Mouse (Mus musculus) hindbrain, embryonic 12.5 days (tissue): ENCODE data around the gene Apbb1. TPM values are rescaled to one million over a fixed set of nuclear protein-coding genes. Genes with fewer than 3 reads are reported as not detected.

Experiments used
- ATAC-seq: fragments of 200-750 bp; cut with Nextera tagmentation; 2 replicates; pipeline ENCODE4 v1.8.0; 2017; ENCODE audit warnings: moderate TSS enrichment; ENCODE audit not compliant: low FRiP score
- H3K27ac ChIP-seq: fragments of 300-500 bp; sonication (generic); 2 replicates; pipeline ENCODE4 v1.5.1; 2016; ENCODE audit warnings: mild to moderate bottlenecking
- H3K27me3 ChIP-seq: fragments of 300-500 bp; sonication (generic); 2 replicates; pipeline ENCODE4 v1.6.1; 2016; ENCODE audit warnings: mild to moderate bottlenecking
- H3K36me3 ChIP-seq: fragments of 300-500 bp; sonication (generic); 2 replicates; pipeline ENCODE4 v1.6.1; 2016; ENCODE audit warnings: mild to moderate bottlenecking
- H3K4me1 ChIP-seq: fragments of 300-500 bp; sonication (generic); 2 replicates; pipeline ENCODE4 v1.6.1; 2016
- H3K4me2 ChIP-seq: fragments of 300-500 bp; sonication (generic); replicated peaks from 2 replicates; pipeline ENCODE4 v1.6.1; 2016; ENCODE audit warnings: mild to moderate bottlenecking
- H3K4me3 ChIP-seq: fragments of 300-500 bp; sonication (generic); 2 replicates; pipeline ENCODE4 v1.5.1; 2016; ENCODE audit warnings: mild to moderate bottlenecking
- H3K9ac ChIP-seq: fragments of 300-500 bp; sonication (generic); 2 replicates; pipeline ENCODE4 v1.6.1; 2016; ENCODE audit warnings: mild to moderate bottlenecking, moderate library complexity
- H3K9me3 ChIP-seq: fragments of 300-500 bp; sonication (generic); replicated peaks from 2 replicates; pipeline ENCODE4 v1.6.1; 2016; ENCODE audit warnings: mild to moderate bottlenecking
- WGBS: fragments of 180-500 bp; shearing (Covaris S2); methylation state at CpG from one replicate; pipeline ENCODE4 v1.1.7; 2016; 5-methylcytosine and 5-hydroxymethylcytosine counted together
- polyA plus RNA-seq: library from polyadenylated mRNA; unstranded; fragments of >200 nt; fragmentation: Nextera tagmentation; extraction: Ambion mirVana; gene quantifications from 2 replicates; pipeline ENCODE4 v1.2.1, GENCODE M21; 2016

Apbb1 gene
- polyA plus RNA-seq, 1 experiment from 2014 or later: 170 TPM

DNA sequence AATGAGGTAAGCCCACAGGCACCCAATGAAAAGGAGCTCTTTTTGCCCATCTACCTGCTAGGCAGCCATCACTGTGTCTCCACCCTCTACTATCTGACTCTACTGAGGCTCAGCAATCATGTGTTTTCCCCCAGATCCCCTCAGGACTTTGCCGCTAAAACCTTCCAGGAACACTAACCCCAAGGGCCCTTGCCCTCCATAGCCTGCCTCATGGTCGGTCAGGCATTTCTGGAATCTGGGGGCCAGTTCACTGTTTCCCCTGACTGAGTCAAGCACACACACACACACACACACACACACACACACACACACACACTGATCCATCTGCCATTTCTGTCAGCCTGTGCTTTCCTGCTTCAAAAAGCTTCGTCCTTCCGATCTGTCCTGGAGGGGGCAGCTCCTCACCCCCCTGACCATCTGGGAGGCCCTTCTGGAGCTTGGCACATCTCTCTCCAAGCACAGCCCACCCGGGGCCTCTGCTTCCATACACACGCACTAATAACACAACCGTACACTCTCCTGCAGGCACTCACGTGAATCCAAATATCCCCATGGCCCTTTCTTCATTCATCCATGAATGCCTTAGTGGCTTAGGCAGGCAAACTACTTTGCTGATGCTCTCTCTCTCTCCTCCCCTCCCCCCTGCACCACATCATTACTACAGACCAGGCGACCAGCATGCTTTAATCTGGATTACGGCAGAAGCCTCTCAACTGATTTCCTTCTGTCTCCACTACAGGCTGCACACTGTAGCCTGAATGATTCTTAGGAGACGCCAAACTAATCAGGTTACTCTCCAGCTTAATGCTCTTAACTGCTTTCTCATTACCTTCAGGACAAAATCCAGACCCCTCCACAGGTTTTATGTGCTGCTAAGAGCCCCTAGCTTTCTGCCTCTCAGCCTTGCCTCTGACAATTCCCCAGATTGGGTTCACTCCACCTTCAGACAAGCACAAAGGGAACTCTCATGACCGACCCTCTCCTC lies 11.6 kb downstream of the Apbb1 start:
- WGBS: 22% methylated on average over 12 of the region's 12 CpGs
- Histone ChIP-seq H3K27ac (peak overlapping the region; percentile 90), H3K9me3 (no peaks in the 10 kb centered on the region), H3K4me1 (peaks cover 36% of the 10 kb centered on the region), H3K27me3 (no peaks in the 10 kb centered on the region), H3K4me2 (peak overlapping the region; percentile 48), H3K9ac (peak overlapping the region; percentile 50), H3K4me3 (peak overlapping the region; percentile 21), H3K36me3 (peaks cover 51% of the 10 kb centered on the region)
- ATAC-seq: peak; percentile 44

DNA sequence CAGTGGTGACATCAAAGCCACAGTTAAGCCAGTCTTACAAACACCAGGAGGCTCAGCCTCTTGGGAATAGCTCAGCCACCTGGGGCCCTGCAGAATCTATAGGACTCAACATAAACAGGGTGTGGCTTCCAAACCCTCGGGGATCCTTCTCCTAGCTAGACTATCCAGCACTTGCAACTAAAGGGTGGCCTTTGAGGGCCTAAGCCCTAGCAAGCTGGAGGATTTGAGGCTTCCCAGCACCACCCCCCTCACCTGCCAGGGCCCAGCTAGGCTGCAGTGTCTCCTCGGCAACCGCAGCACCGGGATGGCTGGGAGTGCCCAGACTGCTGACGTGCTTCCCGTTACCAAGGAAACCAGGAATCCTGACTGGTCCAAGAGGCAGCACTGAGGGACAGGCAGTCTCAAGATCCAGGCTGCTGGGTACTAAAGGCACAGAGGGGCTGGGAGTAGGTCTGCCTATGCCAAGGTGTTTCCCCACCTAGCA lies 12.4 kb downstream of the Apbb1 start:
- 3% methylated on average over 6 of the region's 6 CpGs for WGBS
- peak; percentile 88 for ATAC-seq
- Histone ChIP-seq H3K36me3 (peaks cover 53% of the 10 kb centered on the region), H3K9ac (peak overlapping the region; percentile 50; the same call in 1 of the 2 replicates), H3K4me1 (peaks cover 33% of the 10 kb centered on the region), H3K4me2 (peak overlapping the region; percentile 48), H3K27ac (peak overlapping the region; percentile 90), H3K4me3 (peak overlapping the region; percentile 21), H3K27me3 (no peaks in the 10 kb centered on the region), H3K9me3 (no peaks in the 10 kb centered on the region)

DNA sequence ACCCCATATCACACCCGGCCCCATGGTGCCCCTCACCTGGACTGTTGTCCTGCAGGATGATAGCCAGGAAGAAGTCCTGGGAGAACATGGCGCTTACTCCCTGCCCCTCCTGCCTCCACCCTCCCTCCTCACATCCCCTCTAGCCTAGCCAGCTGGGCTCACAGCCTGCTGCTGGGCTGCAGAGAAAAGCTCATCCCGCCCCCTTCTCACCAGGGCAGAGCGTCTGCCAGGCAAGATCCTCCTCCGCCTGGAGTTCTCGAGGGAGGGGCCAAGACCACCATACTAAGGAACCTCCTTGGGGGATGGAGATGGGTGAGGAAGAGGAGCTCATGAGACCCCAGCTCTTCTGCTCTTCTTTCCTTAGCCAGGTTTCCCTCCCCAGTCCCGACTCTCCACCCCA lies 12.9 kb downstream of the Apbb1 start:
- no peaks in the 10 kb centered on the region for H3K27me3 ChIP-seq
- peak; percentile 74 for ATAC-seq
- H3K9me3 ChIP-seq: no peaks in the 10 kb centered on the region
- peaks cover 53% of the 10 kb centered on the region for H3K36me3 ChIP-seq
- 12% methylated on average over 7 of the region's 7 CpGs for WGBS
- H3K4me1 ChIP-seq: peaks cover 33% of the 10 kb centered on the region
- H3K4me2 ChIP-seq: peak overlapping the region; percentile 48
- peak overlapping the region; percentile 21 for H3K4me3 ChIP-seq
- H3K27ac ChIP-seq: peak overlapping the region; percentile 90
- peak overlapping the region; percentile 47 for H3K9ac ChIP-seq

- no peak overlapping the region for H3K4me2 ChIP-seq
- H3K36me3 ChIP-seq: peaks cover 68% of the 10 kb centered on the region
- no peaks in the 10 kb centered on the region for H3K9me3 ChIP-seq
- no peak for ATAC-seq
- peaks cover 21% of the 10 kb centered on the region for H3K4me1 ChIP-seq
- H3K9ac ChIP-seq: no peak overlapping the region
- H3K4me3 ChIP-seq: no peak overlapping the region
- 90% methylated on average over 17 of the region's 17 CpGs for WGBS
- no peak overlapping the region for H3K27ac ChIP-seq
- no peaks in the 10 kb centered on the region for H3K27me3 ChIP-seq
Measured at GRCm38 (mm10) chr7:105565071-105565836, 16.2 kb downstream of the Apbb1 start.

- Histone ChIP-seq H3K27me3 (no peaks in the 10 kb centered on the region), H3K36me3 (peaks cover 86% of the 10 kb centered on the region), H3K9ac (no peak overlapping the region), H3K4me3 (no peak overlapping the region), H3K4me2 (no peak overlapping the region), H3K4me1 (peaks cover 2% of the 10 kb centered on the region), H3K9me3 (no peaks in the 10 kb centered on the region), H3K27ac (no peak overlapping the region)
- WGBS: 86% methylated on average over 3 of the region's 3 CpGs
- no peak for ATAC-seq
Measured at GRCm38 (mm10) chr7:105563367-105563766, 18.1 kb downstream of the Apbb1 start.

DNA sequence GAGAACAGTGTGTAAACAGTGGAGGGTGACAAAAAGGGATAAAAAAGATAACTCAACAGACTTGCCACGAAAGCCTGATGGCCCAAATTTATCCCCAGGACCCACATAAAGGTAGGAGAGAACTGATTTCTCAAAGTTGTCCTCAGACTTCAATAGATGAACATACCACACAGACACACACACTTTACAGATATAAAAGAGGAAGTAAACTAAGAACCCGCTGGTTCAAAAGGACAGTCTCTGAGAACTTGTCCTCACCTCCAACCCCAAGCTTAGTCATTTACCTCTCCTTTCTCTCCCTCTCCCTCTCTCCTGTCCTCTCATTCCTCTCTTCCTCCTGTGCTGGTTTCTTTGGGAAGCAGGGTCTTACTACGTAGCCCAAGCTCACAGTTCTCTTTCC lies 19.1 kb downstream of the Apbb1 start:
- H3K9me3 ChIP-seq: no peaks in the 10 kb centered on the region
- no peak overlapping the region for H3K27ac ChIP-seq
- H3K4me1 ChIP-seq: no peaks in the 10 kb centered on the region
- WGBS: 83% methylated on average over 3 of the region's 3 CpGs
- H3K9ac ChIP-seq: no peak overlapping the region
- H3K27me3 ChIP-seq: no peaks in the 10 kb centered on the region
- no peak for ATAC-seq
- H3K4me3 ChIP-seq: no peak overlapping the region
- H3K36me3 ChIP-seq: peaks cover 92% of the 10 kb centered on the region
- H3K4me2 ChIP-seq: no peak overlapping the region

- Histone ChIP-seq H3K27me3 (no peaks in the 10 kb centered on the region), H3K4me2 (no peak overlapping the region), H3K9ac (no peak overlapping the region), H3K36me3 (peaks cover 66% of the 10 kb centered on the region), H3K4me3 (no peak overlapping the region), H3K9me3 (no peaks in the 10 kb centered on the region), H3K4me1 (peaks cover 16% of the 10 kb centered on the region), H3K27ac (no peak overlapping the region)
- 93% methylated on average over 9 of the region's 9 CpGs for WGBS
- no peak for ATAC-seq
Measured at GRCm38 (mm10) chr7:105559016-105559415, 22.4 kb downstream of the Apbb1 start.

DNA sequence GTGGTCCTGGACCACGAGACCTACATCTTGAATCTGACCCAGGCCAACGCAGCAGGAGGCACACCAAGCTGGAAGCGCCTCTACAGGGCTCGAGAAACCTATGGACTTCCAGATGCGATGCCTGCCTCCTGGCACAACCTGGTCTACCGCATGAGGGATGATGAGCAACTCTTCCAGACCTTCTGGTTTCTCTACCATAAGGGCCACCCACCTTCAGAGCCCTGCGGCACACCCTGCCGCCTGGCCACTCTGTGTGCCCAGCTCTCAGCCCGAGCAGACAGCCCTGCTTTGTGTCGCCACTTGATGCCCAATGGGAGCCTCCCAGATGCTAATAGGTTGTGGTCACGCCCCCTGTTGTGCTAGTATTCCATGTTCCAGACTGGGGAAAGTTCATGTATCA lies 23.8 kb downstream of the Apbb1 start:
- Histone ChIP-seq H3K4me3 (no peak overlapping the region), H3K4me2 (no peak overlapping the region), H3K4me1 (peaks cover 20% of the 10 kb centered on the region), H3K9ac (no peak overlapping the region), H3K27me3 (no peaks in the 10 kb centered on the region), H3K27ac (no peak overlapping the region), H3K9me3 (no peaks in the 10 kb centered on the region), H3K36me3 (peaks cover 55% of the 10 kb centered on the region)
- ATAC-seq: no peak
- 83% methylated on average over 11 of the region's 11 CpGs for WGBS

GRCm38 (mm10) chr7:105556406-105556805 lies 25.0 kb downstream of the Apbb1 start:
- Histone ChIP-seq H3K4me3 (no peak overlapping the region), H3K9me3 (no peaks in the 10 kb centered on the region), H3K9ac (no peak overlapping the region; the same call in 1 of the 2 replicates), H3K27ac (no peak overlapping the region), H3K36me3 (peaks cover 44% of the 10 kb centered on the region), H3K4me2 (no peak overlapping the region), H3K27me3 (no peaks in the 10 kb centered on the region), H3K4me1 (peaks cover 20% of the 10 kb centered on the region)
- 90% methylated on average over 8 of the region's 8 CpGs for WGBS
- ATAC-seq: no peak

DNA sequence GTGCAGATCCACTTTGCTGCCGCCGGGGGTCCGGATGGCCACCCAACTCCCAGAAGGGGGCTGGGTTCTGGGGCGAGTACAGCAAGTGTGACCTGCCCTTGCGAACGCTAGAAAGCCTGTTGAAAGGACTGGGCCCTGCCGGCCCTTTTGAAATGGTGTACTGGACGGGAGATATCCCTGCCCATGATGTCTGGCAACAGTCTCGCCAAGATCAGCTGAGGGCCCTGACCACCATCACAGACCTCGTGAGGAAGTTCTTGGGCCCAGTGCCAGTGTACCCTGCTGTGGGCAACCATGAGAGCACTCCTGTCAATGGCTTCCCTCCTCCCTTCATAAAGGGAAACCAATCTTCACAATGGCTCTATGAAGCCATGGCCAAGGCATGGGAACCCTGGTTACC lies 25.9 kb downstream of the Apbb1 start:
- WGBS: 90% methylated on average over 10 of the region's 10 CpGs
- Histone ChIP-seq H3K4me1 (peaks cover 20% of the 10 kb centered on the region), H3K9ac (no peak overlapping the region), H3K4me3 (no peak overlapping the region), H3K36me3 (peaks cover 39% of the 10 kb centered on the region), H3K27me3 (no peaks in the 10 kb centered on the region), H3K27ac (no peak overlapping the region), H3K4me2 (peak overlapping the region; percentile 79; the same call in 1 of the 2 replicates), H3K9me3 (no peaks in the 10 kb centered on the region)
- ATAC-seq: no peak

DNA sequence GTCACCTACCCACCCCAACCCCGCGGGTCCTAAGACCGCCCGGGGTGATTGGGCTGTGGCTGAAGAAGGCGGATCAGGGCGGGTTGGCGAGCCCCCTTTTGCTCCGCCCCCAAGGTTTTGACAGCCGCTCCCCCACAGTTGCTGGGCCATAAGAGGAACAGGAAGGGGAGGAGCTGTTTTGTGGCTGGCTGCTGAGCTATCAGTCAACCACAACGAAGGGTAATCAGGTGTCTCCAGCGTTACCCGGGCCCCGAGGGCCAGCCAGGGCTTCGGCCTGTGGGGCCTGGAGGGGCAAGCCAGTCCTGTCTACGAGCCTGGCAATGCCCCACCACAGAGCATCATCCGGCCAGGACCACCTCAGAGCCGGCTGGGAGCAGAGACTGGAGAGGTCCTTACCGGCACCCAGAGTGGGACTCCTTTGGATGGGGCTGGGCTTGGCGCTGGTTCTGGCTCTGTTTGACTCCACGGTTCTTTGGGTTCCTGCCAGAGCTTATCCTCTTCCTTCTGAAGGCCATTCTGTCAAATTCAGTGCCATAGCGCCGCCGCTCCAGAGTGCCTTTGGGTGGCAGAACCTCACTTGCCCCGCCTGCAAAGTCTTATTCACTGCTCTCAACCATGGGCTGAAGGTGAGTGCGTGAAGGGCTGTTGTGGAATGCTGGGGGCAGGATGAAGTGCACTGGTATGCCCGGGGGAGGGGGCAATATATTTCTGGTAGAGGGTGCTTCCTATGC lies 27.1 kb downstream of the Apbb1 start, which contains the start of gene Smpd1:
Gene Smpd1 (plus strand): TSS at position 149 of the 731 bp plus-strand sequence.
- peaks cover 28% of the 10 kb centered on the region for H3K36me3 ChIP-seq
- ATAC-seq: peak; percentile 92

More for the DNA sequence above, 27.1 kb downstream of the Apbb1 start, which contains the start of gene Smpd1:
- H3K4me2 ChIP-seq: peak within 1 kb of the TSS; percentile 79
- peaks cover 20% of the 10 kb centered on the region for H3K4me1 ChIP-seq
- peak within 1 kb of the TSS; percentile 83 for H3K9ac ChIP-seq
- no peaks in the 10 kb centered on the region for H3K9me3 ChIP-seq
- 5% methylated on average over 26 of the region's 26 CpGs for WGBS
- H3K4me3 ChIP-seq: peak within 1 kb of the TSS; percentile 73
- peak within 1 kb of the TSS; percentile 81 for H3K27ac ChIP-seq
- H3K27me3 ChIP-seq: no peaks in the 10 kb centered on the region
